Mouse (Mus musculus): ENCODE measurements around the gene Polr1d.

GRCm38 (mm10) chr5:147045311-147045710, 31.5 kb upstream of the Polr1d start:
- TF ChIP-seq POLR2A (IDR thresholded peaks at IDR 0.05; ENCODE audit: borderline replicate concordance, insufficient read depth, low read length) = no peak
- no peak for TF ChIP-seq CTCF (IDR thresholded peaks at IDR 0.05; ENCODE audit: borderline replicate concordance, insufficient read depth, low read depth, low read length)
